Mouse (Mus musculus) v-Abl transformed pro-B cells (cell line): Measurements from ENCODE around the gene Ccdc91.

Experiments
- in situ Hi-C, 2 experiments: fragments of 400-800 bp; cut with MboI; formaldehyde crosslinking; loops; one replicate each; pipeline ENCODE4 v1.15.1; 2025; ENCODE audit not compliant: unreplicated experiment in 2 of 2

Gene Ccdc91

GRCm38 (mm10) chr6:147475727-147476613 is at the start of gene Ccdc91:
TSS of gene Ccdc91 (plus strand) at chr6:147475828.
- in situ Hi-C loops: no loop called here

- in situ Hi-C loops: no loop called here
Observed at GRCm38 (mm10) chr6:147426927-147427487, 48.6 kb upstream of the Ccdc91 start.

GRCm38 (mm10) chr6:147455775-147456174 is 19.9 kb upstream of the Ccdc91 start:
- in situ Hi-C loops: no loop called here

GRCm38 (mm10) chr6:147458637-147459301 is 16.9 kb upstream of the Ccdc91 start:
- in situ Hi-C loops: no loop called here

- in situ Hi-C loops: no loop called here
Observed at GRCm38 (mm10) chr6:147470016-147470415, 5.6 kb upstream of the Ccdc91 start.

GRCm38 (mm10) chr6:147481141-147481540 is 5.5 kb downstream of the Ccdc91 start:
- in situ Hi-C loops: no loop called here

- in situ Hi-C loops: no loop called here
Observed at GRCm38 (mm10) chr6:147490120-147490519, 14.5 kb downstream of the Ccdc91 start.

GRCm38 (mm10) chr6:147492551-147492950 is 16.9 kb downstream of the Ccdc91 start:
- in situ Hi-C loops: no loop called here

- in situ Hi-C loops: no loop called here
Observed at GRCm38 (mm10) chr6:147501439-147501838, 25.8 kb downstream of the Ccdc91 start.

- in situ Hi-C loops: no loop called here
Observed at GRCm38 (mm10) chr6:147506074-147506473, 30.4 kb downstream of the Ccdc91 start.

GRCm38 (mm10) chr6:147506496-147506895 is 30.9 kb downstream of the Ccdc91 start:
- in situ Hi-C loops: no loop called here

- in situ Hi-C loops: no loop called here
Observed at GRCm38 (mm10) chr6:147507186-147507585, 31.6 kb downstream of the Ccdc91 start.

- in situ Hi-C loops: no loop called here
Observed at GRCm38 (mm10) chr6:147510516-147510915, 34.9 kb downstream of the Ccdc91 start.

GRCm38 (mm10) chr6:147517909-147518308 is 42.3 kb downstream of the Ccdc91 start:
- in situ Hi-C loops: no loop called here

GRCm38 (mm10) chr6:147525236-147525635 is 49.6 kb downstream of the Ccdc91 start:
- in situ Hi-C loops: no loop called here

GRCm38 (mm10) chr6:147534971-147535370 is 59.3 kb downstream of the Ccdc91 start:
- in situ Hi-C loops: no loop called here

GRCm38 (mm10) chr6:147538236-147538635 is 62.6 kb downstream of the Ccdc91 start:
- in situ Hi-C loops: no loop called here

GRCm38 (mm10) chr6:147539056-147539600 is 63.5 kb downstream of the Ccdc91 start:
- in situ Hi-C loops: no loop called here

- in situ Hi-C loops: no loop called here
Observed at GRCm38 (mm10) chr6:147540942-147541341, 65.3 kb downstream of the Ccdc91 start.

GRCm38 (mm10) chr6:147555591-147555990 is 80.0 kb downstream of the Ccdc91 start:
- in situ Hi-C loops: no loop called here

- in situ Hi-C loops: no loop called here
Observed at GRCm38 (mm10) chr6:147559316-147559715, 83.7 kb downstream of the Ccdc91 start.
